Mouse (Mus musculus) monocyte, adult 5-6 weeks (primary cell): ENCODE measurements around the gene 2210408I21Rik. TPM values are rescaled to one million over a fixed set of nuclear protein-coding genes. Genes with fewer than 3 reads are reported as not detected.

Experiments
- total RNA-seq: library from RNA; stranded (forward); fragments of 200-1000, 200-491, 200-594 nt; gene quantifications from 3 replicates; pipeline ENCODE4 v1.2.3, GENCODE M21; 2017

The 2210408I21Rik gene
- total RNA-seq, 1 experiment from 2014 or later, result 0.67 TPM

Other genes with a start within 250 kb of the 2210408I21Rik start
- 13.0 to 20.9 TPM (median 15.4 TPM) in 3 replicates for gene Slf1, start 67 bp upstream of the 2210408I21Rik start, total RNA-seq